Mouse (Mus musculus): Measurements from ENCODE around the gene Dlk2. TPM values are rescaled to one million over a fixed set of nuclear protein-coding genes. Genes with fewer than 3 reads are reported as not detected.

Gene Dlk2
- polyA plus RNA-seq, 1 experiment, result 0.50 TPM

DNA sequence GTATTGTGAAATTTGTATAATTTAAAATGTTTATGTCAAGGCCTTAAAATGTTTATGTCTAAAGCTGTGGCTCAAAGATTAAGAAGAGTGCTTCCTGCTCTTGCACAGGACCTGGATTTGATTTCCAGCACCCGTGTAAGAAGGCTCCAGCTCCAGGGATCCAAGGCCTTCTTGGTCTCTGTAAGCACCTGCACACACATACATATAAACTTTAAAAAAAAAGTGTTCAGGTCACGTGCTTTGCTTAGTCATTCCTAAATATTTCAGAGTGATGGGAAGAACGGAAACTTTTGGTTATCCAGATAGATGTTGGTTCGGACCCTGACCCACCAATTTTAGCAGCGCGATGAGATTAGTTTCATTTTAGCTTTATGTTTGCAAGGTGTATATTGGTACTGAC lies 31.5 kb downstream of the Dlk2 start:
- Histone ChIP-seq H3K36me3 (ENCODE audit: control insufficient read depth, insufficient read depth, low read length) (no peaks in the 10 kb centered on the region), H3K4me3 (ENCODE audit: extremely low read depth, insufficient read depth, insufficient read length) (no peak overlapping the region), H3K27me3 (ENCODE audit: control insufficient read depth, insufficient read depth, low read length) (no peaks in the 10 kb centered on the region), H3K27ac (ENCODE audit: insufficient read depth, low read length) (no peak overlapping the region), H3K4me1 (ENCODE audit: control insufficient read depth, insufficient read depth, insufficient read length) (no peaks in the 10 kb centered on the region)
- DNase-seq (ENCODE audit: low read depth in 1 of 2, low spot score in 2 of 2), result no peak
- TF ChIP-seq CTCF (IDR thresholded peaks at IDR 0.05; ENCODE audit: extremely low read depth, insufficient read depth, insufficient read length, insufficient replicate concordance) (no peak), POLR2A (IDR thresholded peaks at IDR 0.05; ENCODE audit: low read depth, low read length) (no peak)
- WGBS, result 80% methylated on average over 6 of the region's 6 CpGs

DNA sequence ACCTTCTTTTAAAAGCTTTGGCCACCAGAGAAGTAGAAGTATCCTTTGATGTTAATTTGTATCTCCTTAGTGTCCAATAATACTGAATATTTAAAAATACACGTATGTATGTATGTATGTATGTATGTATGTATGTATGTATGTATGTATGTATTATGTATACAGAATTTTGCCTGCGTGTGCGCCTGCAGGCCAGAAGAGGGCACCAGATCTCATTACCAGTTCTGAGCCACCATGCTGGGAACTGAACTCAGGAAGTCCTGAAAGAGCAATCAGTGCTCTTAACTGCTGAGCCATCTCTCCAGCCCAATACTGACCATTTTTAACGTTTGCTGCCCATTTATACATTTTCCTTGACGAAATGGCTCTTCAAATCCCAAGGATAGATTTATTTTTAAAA lies 39.3 kb downstream of the Dlk2 start:
- no peak for DNase-seq (ENCODE audit: low read depth in 1 of 2, low spot score in 2 of 2)
- Histone ChIP-seq H3K27ac (ENCODE audit: insufficient read depth, low read length) (no peak overlapping the region), H3K36me3 (ENCODE audit: control insufficient read depth, insufficient read depth, low read length) (no peaks in the 10 kb centered on the region), H3K4me3 (ENCODE audit: extremely low read depth, insufficient read depth, insufficient read length) (no peak overlapping the region), H3K4me1 (ENCODE audit: control insufficient read depth, insufficient read depth, insufficient read length) (peaks cover 2% of the 10 kb centered on the region; the same call in 1 of the 2 replicates), H3K27me3 (ENCODE audit: control insufficient read depth, insufficient read depth, low read length) (no peaks in the 10 kb centered on the region)
- TF ChIP-seq CTCF (IDR thresholded peaks at IDR 0.05; ENCODE audit: extremely low read depth, insufficient read depth, insufficient read length, insufficient replicate concordance) (no peak; the same call in 1 of the 2 replicates), POLR2A (IDR thresholded peaks at IDR 0.05; ENCODE audit: low read depth, low read length) (no peak)
- WGBS, result 46% methylated on average over 5 of the region's 5 CpGs

DNA sequence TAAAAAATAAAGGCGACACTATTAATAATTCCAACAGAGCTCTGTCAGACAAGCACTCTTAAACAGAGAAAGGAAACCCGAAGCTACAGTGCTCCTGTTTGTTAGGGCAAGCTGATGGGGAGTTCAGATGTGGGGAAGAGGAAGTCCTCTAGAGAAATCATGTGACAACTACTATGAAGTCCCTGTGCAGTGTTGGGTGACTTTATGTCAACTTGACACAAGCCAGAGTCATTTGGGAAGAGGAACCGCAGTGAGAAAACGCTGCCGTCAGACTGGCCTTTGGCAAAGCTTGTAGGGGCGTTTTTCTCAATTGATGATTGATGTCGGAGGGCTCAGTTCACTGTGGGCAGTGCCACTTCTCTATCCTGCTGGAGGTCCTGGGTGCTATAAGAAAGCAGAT lies 44.0 kb downstream of the Dlk2 start:
- peak; percentile 29 to 54 for DNase-seq (ENCODE audit: low read depth in 1 of 2, low spot score in 2 of 2)
- Histone ChIP-seq H3K36me3 (ENCODE audit: control insufficient read depth, insufficient read depth, low read length) (no peaks in the 10 kb centered on the region), H3K4me3 (ENCODE audit: extremely low read depth, insufficient read depth, insufficient read length) (no peak overlapping the region), H3K27me3 (ENCODE audit: control insufficient read depth, insufficient read depth, low read length) (no peaks in the 10 kb centered on the region), H3K4me1 (ENCODE audit: control insufficient read depth, insufficient read depth, insufficient read length) (peaks cover 4% of the 10 kb centered on the region; the same call in 1 of the 2 replicates), H3K27ac (ENCODE audit: insufficient read depth, low read length) (peak overlapping the region; percentile 57; the same call in 1 of the 2 replicates)
- TF ChIP-seq POLR2A (IDR thresholded peaks at IDR 0.05; ENCODE audit: low read depth, low read length) (no peak), CTCF (IDR thresholded peaks at IDR 0.05; ENCODE audit: extremely low read depth, insufficient read depth, insufficient read length, insufficient replicate concordance) (no peak)
- WGBS, result 13% methylated on average over 7 of the region's 7 CpGs

DNA sequence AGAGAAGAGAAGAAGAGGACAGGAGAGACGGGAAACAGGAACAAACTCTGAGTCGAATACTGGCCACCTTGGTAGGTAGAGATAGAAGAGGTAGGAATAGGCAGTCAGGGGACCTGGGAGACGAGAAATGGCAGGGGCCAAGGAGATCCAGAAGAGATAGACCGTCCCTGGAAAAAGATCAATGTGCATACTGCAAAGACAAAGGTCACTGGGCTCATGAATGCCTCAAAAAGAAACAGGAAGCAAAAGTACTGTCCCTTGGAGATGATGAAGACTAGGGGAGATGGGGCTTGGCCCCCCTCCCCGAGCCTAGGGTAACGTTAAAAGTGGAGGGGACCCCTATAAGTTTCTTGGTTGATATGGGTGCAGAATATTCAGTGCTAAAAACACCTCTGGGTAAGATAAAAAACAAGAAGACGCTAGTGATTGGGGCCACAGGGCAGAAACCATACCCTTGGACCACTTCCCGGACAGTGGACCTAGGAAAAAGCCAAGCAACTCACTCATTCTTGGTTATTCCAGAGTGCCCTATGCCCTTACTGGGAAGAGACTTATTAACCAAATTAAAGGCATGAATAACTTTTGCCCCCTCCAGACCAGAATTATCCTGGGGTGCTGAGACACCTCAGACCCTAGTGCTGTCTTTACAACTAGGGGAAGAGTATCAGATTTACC lies 53.9 kb downstream of the Dlk2 start:
- H3K36me3 ChIP-seq (ENCODE audit: control insufficient read depth, insufficient read depth, low read length), result no peaks in the 10 kb centered on the region
- no peak for DNase-seq (ENCODE audit: low read depth in 1 of 2, low spot score in 2 of 2)
- H3K27me3 ChIP-seq (ENCODE audit: control insufficient read depth, insufficient read depth, low read length), result no peaks in the 10 kb centered on the region
- H3K4me1 ChIP-seq (ENCODE audit: control insufficient read depth, insufficient read depth, insufficient read length), result no peaks in the 10 kb centered on the region
- no peak for TF ChIP-seq CTCF (IDR thresholded peaks at IDR 0.05; ENCODE audit: extremely low read depth, insufficient read depth, insufficient read length, insufficient replicate concordance)
- WGBS, result 85% methylated on average over 8 of the region's 8 CpGs
- no peak overlapping the region for H3K4me3 ChIP-seq (ENCODE audit: extremely low read depth, insufficient read depth, insufficient read length)
- H3K27ac ChIP-seq (ENCODE audit: insufficient read depth, low read length), result no peak overlapping the region

Other genes starting within 250 kb of the Dlk2 start
- 27.4 and 29.7 TPM in 2 replicates for gene Mrps18a, start 186.4 kb upstream of the Dlk2 start, polyA plus RNA-seq (2012; rRNA removed)
- 0.58 and 2.1 TPM in 2 replicates for gene Rsph9, start 153.2 kb upstream of the Dlk2 start, polyA plus RNA-seq (2012; rRNA removed)
- gene Mad2l1bp, start 143.9 kb upstream of the Dlk2 start, polyA plus RNA-seq (2012; rRNA removed), result 16.5 and 17.7 TPM in 2 replicates
- gene Gtpbp2, start 136.4 kb upstream of the Dlk2 start, polyA plus RNA-seq (2012; rRNA removed), result 176 and 177 TPM in 2 replicates
- 5.2 and 5.6 TPM in 2 replicates for gene Polh, start 94.8 kb upstream of the Dlk2 start, polyA plus RNA-seq (2012; rRNA removed)
- gene Xpo5, start 94.6 kb upstream of the Dlk2 start, polyA plus RNA-seq (2012; rRNA removed), result 14.7 and 16.8 TPM in 2 replicates
- 30.0 and 33.6 TPM in 2 replicates for gene Polr1c, start 49.4 kb upstream of the Dlk2 start, polyA plus RNA-seq (2012; rRNA removed)
- 128 and 138 TPM in 2 replicates for gene Yipf3, start 49.3 kb upstream of the Dlk2 start, polyA plus RNA-seq (2012; rRNA removed)
- gene Lrrc73, start 43.9 kb upstream of the Dlk2 start, polyA plus RNA-seq (2012; rRNA removed), result 0.82 and 0.89 TPM in 2 replicates
- 28.8 and 40.4 TPM in 2 replicates for gene Tjap1, start 14.4 kb upstream of the Dlk2 start, polyA plus RNA-seq (2012; rRNA removed)
- gene Abcc10, start 30.9 kb downstream of the Dlk2 start, polyA plus RNA-seq (2012; rRNA removed), result 15.4 and 23.3 TPM in 2 replicates
- gene Zfp318, start 86.3 kb downstream of the Dlk2 start, polyA plus RNA-seq (2012; rRNA removed), result 37.6 and 55.4 TPM in 2 replicates
- gene Crip3, start 131.5 kb downstream of the Dlk2 start, polyA plus RNA-seq (2012; rRNA removed), result 8.9 and 10.0 TPM in 2 replicates
- gene Slc22a7, start 141.0 kb downstream of the Dlk2 start, polyA plus RNA-seq (2012; rRNA removed), result 0.07 TPM in 1 of 2 replicates, not detected in the other
- 0.82 and 0.89 TPM in 2 replicates for gene Ttbk1, start 190.3 kb downstream of the Dlk2 start, polyA plus RNA-seq (2012; rRNA removed)
- gene Dnph1, start 199.3 kb downstream of the Dlk2 start, polyA plus RNA-seq (2012; rRNA removed), result 2.3 and 3.6 TPM in 2 replicates
- gene Cul9, start 249.0 kb downstream of the Dlk2 start, polyA plus RNA-seq (2012; rRNA removed), result 16.2 and 19.4 TPM in 2 replicates